Mouse (Mus musculus) central nervous system, embryonic 14 days (tissue): ENCODE measurements around the gene Etv1. TPM values are rescaled to one million over a fixed set of nuclear protein-coding genes. Genes with fewer than 3 reads are reported as not detected.

ENCODE experiments used
- polyA plus RNA-seq: library from polyadenylated mRNA; depleted of rRNA; stranded (reverse); fragments of >200 nt; gene quantifications from 2 replicates; pipeline ENCODE4 v1.2.3, GENCODE M21; 2012; rRNA removed

Gene Etv1
- 12.8 and 13.4 TPM in 2 replicates for polyA plus RNA-seq

GRCm38 (mm10) chr12:38779186-38779777 is at the start of gene Etv1:
Etv1 (plus strand) TSS chr12:38779380.

